Mouse (Mus musculus) limb, embryonic 12.5 days (tissue): Measurements from ENCODE around the gene Timp3. TPM values are rescaled to one million over a fixed set of nuclear protein-coding genes. Genes with fewer than 3 reads are reported as not detected.
A peak's percentile ranks its signal among the peaks of the same experiment; 100 is the strongest.

Experiments
- ATAC-seq: fragments of 200-750 bp; cut with Nextera tagmentation; 2 replicates; pipeline ENCODE4 v1.8.0; 2017; ENCODE audit warnings: low read depth, moderate TSS enrichment; ENCODE audit not compliant: insufficient number of reproducible peaks, insufficient read depth, low FRiP score, low TSS enrichment
- H3K27ac ChIP-seq: fragments of 300-500 bp; sonication (generic); 2 replicates; pipeline ENCODE4 v1.5.1; 2016; ENCODE audit warnings: mild to moderate bottlenecking, moderate library complexity
- H3K27me3 ChIP-seq: fragments of 300-500 bp; sonication (generic); 2 replicates; pipeline ENCODE4 v1.6.1; 2016; ENCODE audit warnings: mild to moderate bottlenecking, moderate library complexity
- H3K36me3 ChIP-seq: fragments of 300-500 bp; sonication (generic); 2 replicates; pipeline ENCODE4 v1.6.1; 2016; ENCODE audit warnings: mild to moderate bottlenecking, moderate library complexity
- H3K4me1 ChIP-seq: fragments of 300-500 bp; sonication (generic); replicated peaks from 2 replicates; pipeline ENCODE4 v1.6.1; 2016
- H3K4me2 ChIP-seq: fragments of 300-500 bp; sonication (generic); 2 replicates; pipeline ENCODE4 v1.6.1; 2016; ENCODE audit warnings: mild to moderate bottlenecking, moderate library complexity
- H3K4me3 ChIP-seq: fragments of 300-500 bp; sonication (generic); replicated peaks from 2 replicates; pipeline ENCODE4 v1.5.1; 2016; ENCODE audit warnings: mild to moderate bottlenecking
- H3K9ac ChIP-seq: fragments of 300-500 bp; sonication (generic); replicated peaks from 2 replicates; pipeline ENCODE4 v1.6.1; 2016; ENCODE audit warnings: mild to moderate bottlenecking, moderate library complexity
- H3K9me3 ChIP-seq: fragments of 300-500 bp; sonication (generic); 2 replicates; pipeline ENCODE4 v1.6.1; 2016; ENCODE audit warnings: mild to moderate bottlenecking, moderate library complexity
- WGBS: fragments of 180-500 bp; shearing (Covaris S2); methylation state at CpG from one replicate; pipeline ENCODE4 v1.1.7; 2016; 5-methylcytosine and 5-hydroxymethylcytosine counted together
- polyA plus RNA-seq: library from polyadenylated mRNA; unstranded; fragments of >200 nt; fragmentation: Nextera tagmentation; extraction: Ambion mirVana; gene quantifications from 2 replicates; pipeline ENCODE4 v1.2.1, GENCODE M21; 2016

Timp3 gene
- polyA plus RNA-seq, 1 experiment from 2014 or later, result 66.3 TPM

GRCm38 (mm10) chr10:86277327-86277726 lies 22.8 kb upstream of the Timp3 start:
- no peaks in the 10 kb centered on the region for H3K27me3 ChIP-seq
- H3K27ac ChIP-seq, result 0 out of 2 replicates have a peak overlapping the region, but pooled peaks have one; percentile 66
- H3K36me3 ChIP-seq, result no peaks in the 10 kb centered on the region
- no peaks in the 10 kb centered on the region for H3K9me3 ChIP-seq
- no peak for ATAC-seq
- H3K4me2 ChIP-seq, result no peak overlapping the region
- 85% methylated on average over 5 of the region's 5 CpGs for WGBS
- H3K4me3 ChIP-seq, result no peak overlapping the region
- H3K9ac ChIP-seq, result no peak overlapping the region
- H3K4me1 ChIP-seq, result peaks cover 29% of the 10 kb centered on the region

GRCm38 (mm10) chr10:86278481-86278880 lies 21.7 kb upstream of the Timp3 start:
- no peaks in the 10 kb centered on the region for H3K36me3 ChIP-seq
- H3K9me3 ChIP-seq, result no peaks in the 10 kb centered on the region
- WGBS, result 18% methylated on average over 2 of the region's 2 CpGs
- ATAC-seq, result peak; percentile 39; the same call in 1 of the 2 replicates
- H3K4me1 ChIP-seq, result peaks cover 27% of the 10 kb centered on the region
- no peak overlapping the region for H3K9ac ChIP-seq
- H3K4me2 ChIP-seq, result no peak overlapping the region
- no peak overlapping the region for H3K4me3 ChIP-seq
- H3K27me3 ChIP-seq, result no peaks in the 10 kb centered on the region
- peak overlapping the region; percentile 74 for H3K27ac ChIP-seq

GRCm38 (mm10) chr10:86279579-86280168 lies 20.5 kb upstream of the Timp3 start:
- Histone ChIP-seq H3K27me3 (no peaks in the 10 kb centered on the region), H3K9ac (no peak overlapping the region), H3K9me3 (no peaks in the 10 kb centered on the region), H3K4me2 (no peak overlapping the region), H3K4me3 (no peak overlapping the region), H3K4me1 (peaks cover 21% of the 10 kb centered on the region), H3K36me3 (no peaks in the 10 kb centered on the region), H3K27ac (peak overlapping the region; percentile 74)
- ATAC-seq, result no peak
- WGBS, result 76% methylated on average over 7 of the region's 7 CpGs

GRCm38 (mm10) chr10:86281238-86281637 lies 18.9 kb upstream of the Timp3 start:
- H3K4me1 ChIP-seq, result peaks cover 21% of the 10 kb centered on the region
- H3K36me3 ChIP-seq, result no peaks in the 10 kb centered on the region
- H3K27me3 ChIP-seq, result no peaks in the 10 kb centered on the region
- no peak overlapping the region for H3K4me3 ChIP-seq
- WGBS, result 81% methylated on average over 8 of the region's 8 CpGs
- ATAC-seq, result no peak
- no peak overlapping the region for H3K4me2 ChIP-seq
- H3K9ac ChIP-seq, result no peak overlapping the region
- no peaks in the 10 kb centered on the region for H3K9me3 ChIP-seq
- H3K27ac ChIP-seq, result no peak overlapping the region

- Histone ChIP-seq H3K36me3 (no peaks in the 10 kb centered on the region), H3K4me1 (no peaks in the 10 kb centered on the region; the same call in none of the 2 replicates), H3K9ac (no peak overlapping the region), H3K4me3 (no peak overlapping the region), H3K4me2 (no peak overlapping the region), H3K27me3 (no peaks in the 10 kb centered on the region), H3K27ac (no peak overlapping the region), H3K9me3 (no peaks in the 10 kb centered on the region)
- ATAC-seq, result no peak
- WGBS, result 89% methylated on average over 7 of the region's 7 CpGs
These were observed 13.7 kb upstream of the Timp3 start for GRCm38 (mm10) chr10:86286508-86286907.

GRCm38 (mm10) chr10:86290109-86290771 lies 9.9 kb upstream of the Timp3 start:
- ATAC-seq, result no peak
- no peaks in the 10 kb centered on the region for H3K9me3 ChIP-seq
- 65% methylated on average over 8 of the region's 8 CpGs for WGBS

GRCm38 (mm10) chr10:86293880-86294279 lies 6.3 kb upstream of the Timp3 start:
- peak overlapping the region; percentile 98 for H3K27ac ChIP-seq
- H3K27me3 ChIP-seq, result no peaks in the 10 kb centered on the region; the same call in 1 of the 2 replicates
- 73% methylated on average over 1 of the region's 1 CpGs for WGBS
- no peak for ATAC-seq
- no peaks in the 10 kb centered on the region for H3K36me3 ChIP-seq
- H3K4me2 ChIP-seq, result peak overlapping the region; percentile 60; the same call in 1 of the 2 replicates
- H3K4me1 ChIP-seq, result peaks cover 31% of the 10 kb centered on the region
- H3K4me3 ChIP-seq, result no peak overlapping the region
- H3K9ac ChIP-seq, result no peak overlapping the region
- no peaks in the 10 kb centered on the region for H3K9me3 ChIP-seq

More at GRCm38 (mm10) chr10:86290109-86290771, 9.9 kb upstream of the Timp3 start:
- Histone ChIP-seq H3K4me3 (no peak overlapping the region), H3K27ac (0 out of 2 replicates have a peak overlapping the region, but pooled peaks have one; percentile 4), H3K27me3 (no peaks in the 10 kb centered on the region), H3K9ac (no peak overlapping the region), H3K36me3 (no peaks in the 10 kb centered on the region), H3K4me1 (peaks cover 17% of the 10 kb centered on the region), H3K4me2 (no peak overlapping the region)

GRCm38 (mm10) chr10:86294599-86295365 lies 5.4 kb upstream of the Timp3 start:
- H3K9ac ChIP-seq, result no peak overlapping the region

GRCm38 (mm10) chr10:86295454-86296098 lies 4.6 kb upstream of the Timp3 start:
- H3K9me3 ChIP-seq, result no peaks in the 10 kb centered on the region
- no peaks in the 10 kb centered on the region; the same call in 1 of the 2 replicates for H3K27me3 ChIP-seq
- WGBS, result 4% methylated on average over 13 of the region's 13 CpGs
- H3K4me3 ChIP-seq, result peak overlapping the region; percentile 26
- peak overlapping the region; percentile 37; the same call in 1 of the 2 replicates for H3K9ac ChIP-seq
- peaks cover 35% of the 10 kb centered on the region for H3K4me1 ChIP-seq
- H3K4me2 ChIP-seq, result peak overlapping the region; percentile 60
- H3K36me3 ChIP-seq, result no peaks in the 10 kb centered on the region
- peak; percentile 61 for ATAC-seq
- peak overlapping the region; percentile 98 for H3K27ac ChIP-seq

More at GRCm38 (mm10) chr10:86294599-86295365, 5.4 kb upstream of the Timp3 start:
- Histone ChIP-seq H3K4me3 (peak overlapping the region; percentile 5), H3K9me3 (no peaks in the 10 kb centered on the region), H3K27ac (peak overlapping the region; percentile 98), H3K4me1 (peaks cover 32% of the 10 kb centered on the region), H3K36me3 (no peaks in the 10 kb centered on the region), H3K4me2 (peak overlapping the region; percentile 60), H3K27me3 (no peaks in the 10 kb centered on the region; the same call in 1 of the 2 replicates)
- ATAC-seq, result peak; percentile 87
- WGBS, result 54% methylated on average over 10 of the region's 10 CpGs

- peak overlapping the region; percentile 26 for H3K4me3 ChIP-seq
- peak overlapping the region; percentile 60 for H3K4me2 ChIP-seq
- H3K36me3 ChIP-seq, result no peaks in the 10 kb centered on the region
- peak overlapping the region; percentile 98 for H3K27ac ChIP-seq
- peaks cover 35% of the 10 kb centered on the region for H3K4me1 ChIP-seq
- no peaks in the 10 kb centered on the region; the same call in 1 of the 2 replicates for H3K27me3 ChIP-seq
- no peaks in the 10 kb centered on the region for H3K9me3 ChIP-seq
- peak overlapping the region; percentile 37; the same call in 1 of the 2 replicates for H3K9ac ChIP-seq
- under 1% methylated on average over 14 of the region's 14 CpGs for WGBS
- peak; percentile 5; the same call in 1 of the 2 replicates for ATAC-seq
These were observed 4.1 kb upstream of the Timp3 start for GRCm38 (mm10) chr10:86296111-86296510.
